Mouse (Mus musculus) testis, adult 2 months (tissue): ENCODE data around the gene Olfr1192-ps1.
"Not testable (repeated sequence)": the region's sequence is repeated elsewhere in the genome, so short reads cannot be mapped to it uniquely, and the experiment has no call there.

Experiments
- CTCF ChIP-seq: fragments of 200-500 bp; IDR thresholded peaks from 2 replicates; pipeline ENCODE4 v1.5.1; 2012; ENCODE audit warnings: low read depth, mild to moderate bottlenecking, inconsistent platforms, low read length, moderate library complexity; ENCODE audit not compliant: control insufficient read depth, insufficient read depth, insufficient replicate concordance
- POLR2A ChIP-seq: fragments of 200-500 bp; IDR thresholded peaks from 2 replicates; pipeline ENCODE4 v1.6.1; 2012; ENCODE audit warnings: low read depth, mild to moderate bottlenecking, inconsistent platforms, low read length, moderate library complexity; ENCODE audit not compliant: control insufficient read depth

DNA sequence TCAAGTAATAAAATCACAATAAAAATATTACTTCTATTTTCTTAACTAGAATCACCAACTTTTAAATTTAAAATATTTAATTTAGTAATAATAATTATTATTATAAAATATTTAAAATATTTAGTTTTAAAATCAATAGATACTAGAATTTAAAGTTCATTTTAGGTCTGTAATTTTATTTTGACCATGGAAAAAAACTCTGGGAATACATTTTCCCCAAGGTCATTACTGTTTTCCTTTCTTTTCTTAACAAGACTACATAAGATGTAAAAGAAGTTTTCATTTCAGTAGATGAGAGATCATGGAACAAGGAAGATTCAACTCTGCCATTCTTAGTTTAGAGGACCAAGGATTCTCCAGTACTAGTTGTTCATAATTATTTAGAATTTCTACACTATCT is 27.0 kb downstream of the Olfr1192-ps1 start, which contains the start of gene Olfr1193:
- not testable (repeated sequence) for TF ChIP-seq CTCF, POLR2A
